Mouse (Mus musculus) thymus, postnatal 14 days (tissue): ENCODE measurements around the gene Olfr1222.
"Not testable (repeated sequence)": the region's sequence is repeated elsewhere in the genome, so short reads cannot be mapped to it uniquely, and the experiment has no call there.

ENCODE experiments used
- DNase-seq: peaks from one replicate; pipeline ENCODE4 v3.0.0; 2021

Gene Olfr1222

DNA sequence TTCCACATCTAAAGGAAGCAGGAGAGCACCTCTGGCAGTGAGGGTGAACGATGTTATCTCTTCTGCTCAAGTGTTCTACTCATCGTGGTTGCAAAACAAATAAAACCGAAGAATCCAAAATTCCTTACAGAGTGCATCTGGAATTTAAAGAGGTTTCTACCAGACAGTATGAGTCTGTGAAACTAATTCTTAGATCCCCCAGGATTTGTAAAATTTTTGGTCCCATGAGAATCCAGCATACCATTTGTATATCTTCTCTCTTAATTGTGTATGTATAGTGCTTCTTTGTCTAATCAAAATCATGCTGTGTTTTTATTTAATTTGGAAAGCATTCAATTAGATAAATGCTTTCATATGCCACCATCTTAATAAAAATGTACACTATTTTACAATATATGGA is at the start of gene Olfr1222:
Gene Olfr1222, minus strand, starts transcription at position 101 of the 400 bp plus-strand sequence.
- no peak for DNase-seq

DNA sequence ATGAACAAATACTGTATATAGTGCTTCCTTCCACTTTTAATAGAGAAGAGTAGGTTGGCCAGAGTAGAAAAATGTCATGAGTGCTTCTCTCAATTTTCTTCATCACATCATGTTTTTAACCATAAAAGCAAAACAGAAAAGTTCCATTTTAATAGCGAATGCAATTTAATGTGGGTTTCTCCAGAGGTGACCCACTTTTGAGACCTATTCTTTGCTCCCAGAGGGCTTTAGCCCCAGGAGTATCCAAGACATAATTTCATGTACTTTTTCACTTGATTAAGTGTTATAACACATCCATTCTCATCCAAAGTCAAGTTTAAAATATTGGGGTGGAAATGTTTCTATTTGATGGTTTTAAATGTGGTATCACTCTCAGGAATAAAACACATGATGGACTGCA is 41.7 kb upstream of the Olfr1222 start, which contains the start of gene Olfr1225:
Gene Olfr1225, minus strand, starts transcription at position 101 of the 400 bp plus-strand sequence.
- DNase-seq = no peak

DNA sequence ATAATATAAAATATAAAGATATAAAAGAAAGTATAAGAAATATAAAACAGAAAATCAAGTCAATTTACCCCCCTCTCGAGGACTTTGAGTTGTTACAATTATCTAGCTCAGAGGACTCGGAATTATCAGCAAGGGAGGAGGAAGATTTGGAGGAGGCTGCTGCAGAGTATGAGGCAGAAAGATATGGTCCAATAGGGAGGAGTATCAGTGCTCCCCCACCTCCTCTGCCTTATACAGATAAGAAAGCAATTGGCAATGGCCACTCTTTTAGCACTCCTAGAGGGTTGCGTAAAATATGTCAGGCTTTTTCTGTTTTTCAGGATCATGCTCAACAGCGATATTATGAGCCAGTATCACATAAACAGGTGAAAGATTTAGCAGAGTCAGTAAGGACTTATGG is 31.9 kb upstream of the Olfr1222 start:
- DNase-seq = not testable (repeated sequence)

DNA sequence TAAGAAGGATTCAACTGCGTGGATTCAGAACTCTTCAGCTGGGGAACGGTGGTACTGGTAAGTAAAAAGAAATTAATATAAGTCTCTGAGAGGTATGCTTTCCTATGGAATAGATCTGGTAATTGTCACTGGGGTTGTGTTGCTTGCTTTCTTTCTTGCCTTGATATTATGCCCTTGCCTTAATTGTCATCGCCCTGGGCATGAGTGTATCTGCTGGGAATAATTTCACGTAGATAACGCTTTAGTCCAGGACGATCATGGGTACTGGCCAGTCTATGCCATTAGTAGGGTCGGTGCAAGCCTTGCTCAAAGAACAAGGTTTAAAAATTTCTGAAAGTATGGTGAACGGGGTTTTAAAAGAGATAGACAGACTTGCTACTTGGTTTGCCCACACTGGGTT is 31.1 kb upstream of the Olfr1222 start, which contains the start of gene Olfr1224-ps1:
Gene Olfr1224-ps1, minus strand, starts transcription at position 101 of the 400 bp plus-strand sequence.
- DNase-seq = not testable (repeated sequence)

DNA sequence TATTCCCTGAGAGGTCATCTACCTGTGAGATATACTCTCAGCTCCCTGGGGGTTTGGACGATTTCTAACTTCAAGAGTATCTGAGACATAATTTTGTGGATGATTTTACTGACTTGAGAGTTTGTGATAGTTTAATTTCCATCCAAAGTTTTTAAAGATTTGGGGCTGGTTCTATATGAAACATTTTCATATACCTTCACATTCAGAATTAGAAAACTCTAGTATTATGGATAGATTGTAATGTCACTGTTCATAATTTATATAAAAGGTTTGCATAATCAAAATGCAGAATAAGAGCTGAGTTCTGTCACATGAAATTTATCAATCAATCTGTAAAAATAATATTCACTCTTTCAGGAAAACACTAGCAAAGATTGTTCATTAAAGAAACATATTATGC is 18.6 kb upstream of the Olfr1222 start, which contains the start of gene Olfr1223:
Gene Olfr1223, minus strand, starts transcription at position 101 of the 400 bp plus-strand sequence.
- no peak for DNase-seq

DNA sequence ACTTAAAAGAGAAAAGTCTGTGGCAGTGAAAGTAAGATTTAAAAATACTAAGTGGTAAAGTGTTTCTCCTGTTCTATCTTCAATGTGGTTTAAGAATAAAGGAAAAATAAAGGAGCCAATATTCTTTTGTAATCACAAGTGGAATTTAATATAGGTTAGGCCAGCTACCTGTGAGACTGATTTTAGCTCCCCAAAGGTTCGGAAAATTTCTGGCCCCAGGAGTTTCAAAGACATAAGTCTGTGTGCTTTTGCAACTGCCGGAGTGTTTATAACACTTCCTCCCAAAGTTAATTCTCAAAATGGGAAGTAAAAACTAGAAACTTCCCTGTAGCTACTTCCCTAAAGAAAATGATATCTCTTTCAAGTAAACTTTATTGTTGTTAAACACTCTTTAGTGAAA is 15.7 kb downstream of the Olfr1222 start, which contains the start of gene Olfr1221:
Gene Olfr1221, minus strand, starts transcription at position 101 of the 400 bp plus-strand sequence.
- DNase-seq = no peak

DNA sequence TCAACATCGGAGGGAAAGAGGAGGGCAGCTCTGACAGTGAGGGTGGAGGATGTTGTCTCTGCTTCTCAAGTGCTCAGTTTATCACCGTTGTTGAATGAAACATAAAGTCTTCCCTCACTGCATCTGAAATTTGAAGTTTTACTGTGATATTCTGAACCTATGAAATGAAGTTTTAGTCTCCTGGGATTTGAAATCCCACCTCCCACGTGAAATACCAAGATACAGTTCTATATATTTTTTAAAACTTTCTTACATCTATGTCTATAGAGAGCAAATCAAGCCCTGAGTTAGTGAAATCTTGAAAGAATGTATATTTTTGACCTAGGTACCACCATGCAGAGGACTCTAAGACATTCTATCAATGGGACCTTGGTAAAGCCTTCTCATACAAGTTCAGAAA is 26.1 kb downstream of the Olfr1222 start, which contains the start of gene Olfr1220:
Gene Olfr1220, minus strand, starts transcription at position 101 of the 400 bp plus-strand sequence.
- no peak for DNase-seq

DNA sequence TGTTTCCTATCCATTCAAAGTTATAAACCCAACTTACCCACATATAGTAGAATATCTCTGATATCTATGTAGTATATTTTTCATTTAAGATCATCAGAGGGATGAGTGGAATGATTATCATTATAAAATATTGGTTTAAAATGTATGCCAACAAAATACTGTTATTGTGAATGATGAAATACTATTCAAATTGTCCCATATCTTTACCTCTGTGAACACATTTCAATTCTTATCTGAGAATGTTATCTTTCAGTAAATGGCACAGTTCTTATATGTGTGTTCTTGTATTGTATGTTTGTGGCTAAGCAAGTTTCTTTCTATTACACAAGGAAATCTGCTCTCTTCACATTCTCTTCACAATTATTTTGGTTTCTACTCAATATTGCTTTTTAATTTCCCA is 27.2 kb downstream of the Olfr1222 start:
- no peak for DNase-seq

DNA sequence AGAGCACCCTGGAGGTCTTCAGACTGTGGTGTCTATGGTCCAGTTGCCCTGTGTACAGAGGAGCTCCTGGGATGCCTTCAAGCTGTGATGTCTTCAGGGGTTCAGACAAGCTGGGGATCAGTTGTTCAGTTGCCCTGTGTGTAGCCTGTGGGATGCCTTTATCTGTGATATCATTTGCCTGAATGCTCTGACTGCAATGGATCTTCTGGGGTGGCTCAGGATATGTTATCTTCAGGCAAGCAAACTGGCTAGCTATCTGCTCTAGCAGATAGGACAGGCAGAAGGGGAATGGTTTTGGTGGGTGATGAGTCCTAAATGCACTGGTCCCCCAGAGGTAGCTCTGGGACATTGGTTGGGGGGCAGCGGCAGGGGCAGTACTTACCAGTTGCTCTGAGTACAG is 39.0 kb downstream of the Olfr1222 start:
- DNase-seq = no peak

DNA sequence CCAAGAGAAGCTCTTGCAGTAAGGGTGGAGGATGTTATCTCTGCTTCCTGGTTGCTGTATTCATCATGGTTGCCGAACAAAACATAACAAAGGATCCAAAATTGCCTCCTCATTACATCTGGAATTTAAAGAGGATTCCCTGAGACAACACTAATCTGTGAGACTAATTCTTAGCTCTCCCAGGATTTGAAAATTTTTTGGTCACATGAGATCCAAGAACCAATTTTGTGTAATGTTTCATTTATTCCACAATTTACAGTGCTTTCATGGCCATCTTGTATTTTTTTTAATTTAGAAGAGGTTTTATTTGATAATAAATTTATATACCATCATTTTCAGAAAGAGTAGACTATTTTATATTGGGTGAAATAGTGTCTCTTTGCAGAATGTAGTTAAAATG is 49.4 kb downstream of the Olfr1222 start, which contains the start of gene Olfr1219:
Gene Olfr1219, minus strand, starts transcription at position 101 of the 400 bp plus-strand sequence.
- DNase-seq = no peak

DNA sequence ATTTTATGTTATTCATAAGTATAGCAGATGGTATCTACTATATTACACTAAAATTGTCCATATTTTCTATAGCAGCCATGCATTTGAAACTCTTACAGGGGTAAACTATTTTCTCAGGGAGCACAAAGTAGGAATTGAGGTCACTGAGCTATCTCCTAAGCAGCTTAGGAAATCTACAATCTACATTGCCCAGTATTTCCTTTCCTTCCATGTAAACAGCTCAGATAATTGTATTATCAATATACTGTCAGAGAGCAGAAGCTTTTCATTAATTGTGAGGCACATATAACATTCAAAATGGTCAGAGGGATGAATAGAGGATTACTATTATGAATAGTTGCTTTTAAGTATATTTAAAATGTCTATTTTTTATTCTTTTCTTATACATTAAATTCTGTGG is 51.4 kb downstream of the Olfr1222 start:
- DNase-seq = no peak
